Mouse (Mus musculus) liver, embryonic 15.5 days (tissue): ENCODE data around the gene Impdh1. TPM values are rescaled to one million over a fixed set of nuclear protein-coding genes. Genes with fewer than 3 reads are reported as not detected.

Experiments
- ATAC-seq: fragments of 200-750 bp; cut with Nextera tagmentation; 2 replicates; pipeline ENCODE4 v1.8.0; 2017; ENCODE audit warnings: moderate number of reproducible peaks, mild to moderate bottlenecking, moderate library complexity; ENCODE audit not compliant: insufficient read depth
- H3K27ac ChIP-seq: fragments of 300-500 bp; sonication (generic); replicated peaks from 2 replicates; pipeline ENCODE4 v1.5.1; 2015; ENCODE audit warnings: mild to moderate bottlenecking, inconsistent platforms
- H3K27me3 ChIP-seq: fragments of 300-500 bp; sonication (generic); 2 replicates; pipeline ENCODE4 v1.6.1; 2015; ENCODE audit warnings: mild to moderate bottlenecking, inconsistent platforms
- H3K36me3 ChIP-seq: fragments of 300-500 bp; sonication (generic); replicated peaks from 2 replicates; pipeline ENCODE4 v1.6.1; 2015; ENCODE audit warnings: moderate library complexity, mild to moderate bottlenecking, inconsistent platforms
- H3K4me1 ChIP-seq: fragments of 300-500 bp; sonication (generic); replicated peaks from 2 replicates; pipeline ENCODE4 v1.6.1; 2015; ENCODE audit warnings: inconsistent platforms
- H3K4me2 ChIP-seq: fragments of 300-500 bp; sonication (generic); 2 replicates; pipeline ENCODE4 v1.6.1; 2015; ENCODE audit warnings: moderate library complexity, mild to moderate bottlenecking, inconsistent platforms
- H3K4me3 ChIP-seq: fragments of 300-500 bp; sonication (generic); replicated peaks from 2 replicates; pipeline ENCODE4 v1.5.1; 2015; ENCODE audit warnings: mild to moderate bottlenecking, inconsistent platforms
- H3K9ac ChIP-seq: fragments of 300-500 bp; sonication (generic); 2 replicates; pipeline ENCODE4 v1.6.1; 2015; ENCODE audit warnings: moderate library complexity, mild to moderate bottlenecking, inconsistent platforms
- H3K9me3 ChIP-seq: fragments of 300-500 bp; sonication (generic); replicated peaks from 2 replicates; pipeline ENCODE4 v1.6.1; 2016; ENCODE audit warnings: inconsistent platforms
- WGBS: fragments of 180-500 bp; shearing (Covaris S2); methylation state at CpG from one replicate; pipeline ENCODE4 v1.1.7; 2015; ENCODE audit warnings: mixed read lengths; ENCODE audit not compliant: insufficient replicate concordance; 5-methylcytosine and 5-hydroxymethylcytosine counted together
- polyA plus RNA-seq: library from polyadenylated mRNA; unstranded; fragments of >200 nt; fragmentation: Nextera tagmentation; extraction: Ambion mirVana; gene quantifications from 2 replicates; pipeline ENCODE4 v1.2.1, GENCODE M21; 2015

Impdh1 gene
- polyA plus RNA-seq, 1 experiment from 2014 or later: 8.0 TPM

DNA sequence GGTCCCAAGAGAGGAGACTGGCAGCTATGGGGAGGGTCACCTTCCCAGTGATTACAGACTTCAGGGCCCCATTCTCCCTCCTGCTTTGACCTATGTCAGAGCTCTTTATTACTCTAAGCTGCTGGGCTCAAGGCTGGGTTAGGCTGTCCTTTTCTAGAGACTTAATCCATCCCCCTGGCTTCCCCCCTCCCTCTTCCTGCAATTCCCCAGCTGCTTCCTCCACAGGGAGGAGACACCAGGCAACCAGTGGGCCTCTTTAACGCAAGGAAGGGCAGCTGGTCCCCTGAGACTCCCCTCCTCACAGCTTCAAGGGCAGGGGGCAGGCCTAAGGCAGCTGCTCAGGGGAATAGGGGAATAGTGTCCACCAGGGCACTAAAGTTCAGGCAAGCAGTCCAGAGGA lies 1.9 kb downstream of the Impdh1 start:
- no peaks in the 10 kb centered on the region for H3K9me3 ChIP-seq
- no peak overlapping the region for H3K9ac ChIP-seq
- no peak overlapping the region for H3K4me3 ChIP-seq
- 0 out of 2 replicates have a peak overlapping the region, but pooled peaks have one; percentile 88 for H3K4me2 ChIP-seq
- H3K36me3 ChIP-seq: no peaks in the 10 kb centered on the region
- 13% methylated on average over 1 of the region's 1 CpGs for WGBS
- peaks cover 38% of the 10 kb centered on the region for H3K4me1 ChIP-seq
- H3K27me3 ChIP-seq: peaks cover 59% of the 10 kb centered on the region
- no peak for ATAC-seq
- H3K27ac ChIP-seq: no peak overlapping the region

DNA sequence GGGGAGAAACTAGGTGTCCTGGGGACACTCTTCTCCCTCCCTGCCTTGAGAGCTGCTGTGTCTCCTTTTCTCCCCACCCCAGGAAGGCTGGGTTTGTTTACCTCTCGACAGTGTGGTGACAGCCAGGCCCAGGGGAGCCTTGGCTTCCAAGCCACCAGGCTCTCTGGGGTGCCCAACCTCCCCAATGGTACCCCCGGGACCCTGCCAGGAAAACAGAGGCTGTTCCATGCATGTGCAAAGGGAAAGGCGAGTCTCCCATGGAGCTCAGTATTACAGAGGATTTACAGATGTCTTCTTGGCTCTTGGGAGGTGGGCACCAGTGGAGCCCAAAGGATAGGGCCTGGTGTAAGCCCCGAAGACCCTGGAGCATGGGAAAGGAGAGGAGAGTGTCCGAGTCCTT lies 2.7 kb downstream of the Impdh1 start:
- Histone ChIP-seq H3K27me3 (peaks cover 59% of the 10 kb centered on the region), H3K36me3 (no peaks in the 10 kb centered on the region)
- 53% methylated on average over 5 of the region's 5 CpGs for WGBS

GRCm38 (mm10) chr6:29211806-29212492 lies 4.2 kb downstream of the Impdh1 start:
- H3K27ac ChIP-seq: no peak overlapping the region
- ATAC-seq: peak; percentile 59

More for the DNA sequence above, 2.7 kb downstream of the Impdh1 start:
- ATAC-seq: no peak
- Histone ChIP-seq H3K4me2 (no peak overlapping the region), H3K9me3 (no peaks in the 10 kb centered on the region), H3K9ac (no peak overlapping the region), H3K4me3 (no peak overlapping the region), H3K27ac (no peak overlapping the region), H3K4me1 (peaks cover 38% of the 10 kb centered on the region)

GRCm38 (mm10) chr6:29211146-29211545 lies 5.0 kb downstream of the Impdh1 start:
- no peaks in the 10 kb centered on the region for H3K36me3 ChIP-seq

More at GRCm38 (mm10) chr6:29211806-29212492, 4.2 kb downstream of the Impdh1 start:
- peak overlapping the region; percentile 60 for H3K4me3 ChIP-seq
- peak overlapping the region; percentile 86 for H3K4me2 ChIP-seq
- under 1% methylated on average over 63 of the region's 66 CpGs for WGBS
- peaks cover 38% of the 10 kb centered on the region for H3K4me1 ChIP-seq
- no peaks in the 10 kb centered on the region for H3K36me3 ChIP-seq
- H3K9ac ChIP-seq: peak overlapping the region; percentile 46; the same call in 1 of the 2 replicates
- H3K9me3 ChIP-seq: no peaks in the 10 kb centered on the region
- H3K27me3 ChIP-seq: peaks cover 59% of the 10 kb centered on the region

DNA sequence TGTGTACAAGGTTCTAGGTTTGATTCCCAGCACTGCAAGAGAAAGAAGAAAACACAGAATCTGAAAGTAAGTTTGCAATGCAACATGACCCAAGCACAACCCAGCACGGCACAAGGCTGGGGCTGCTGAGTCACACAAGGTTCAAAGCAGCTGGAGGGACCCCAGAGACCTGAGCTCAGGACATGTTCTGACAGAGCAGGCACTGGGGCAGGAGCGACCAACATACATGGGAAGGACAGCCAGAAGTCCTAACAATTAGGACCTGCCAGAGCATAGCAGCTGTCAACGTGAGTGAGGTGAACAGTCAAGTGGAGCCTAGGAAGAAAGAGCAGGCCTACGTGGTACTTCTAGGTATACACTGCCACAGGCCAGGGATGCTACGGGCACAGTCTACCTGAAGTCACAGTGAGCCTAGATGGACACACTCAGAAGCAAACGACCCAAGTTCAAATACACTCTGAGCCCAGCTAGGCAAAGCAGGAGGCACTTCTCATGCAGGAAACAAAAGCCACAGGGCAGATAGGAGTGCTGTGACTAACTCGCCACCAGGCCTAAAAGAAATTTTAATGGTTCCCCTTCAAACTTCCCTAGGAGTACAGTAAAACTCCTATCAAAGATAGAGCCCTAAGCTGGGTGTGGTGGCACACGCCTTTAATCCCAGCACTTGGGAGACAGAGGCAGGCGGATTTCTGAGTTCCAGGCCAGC lies 5.8 kb downstream of the Impdh1 start:
- no peak overlapping the region for H3K27ac ChIP-seq
- no peak overlapping the region for H3K9ac ChIP-seq
- ATAC-seq: no peak
- no peaks in the 10 kb centered on the region for H3K36me3 ChIP-seq
- H3K4me2 ChIP-seq: no peak overlapping the region
- H3K4me3 ChIP-seq: no peak overlapping the region
- H3K4me1 ChIP-seq: peaks cover 27% of the 10 kb centered on the region
- 57% methylated on average over 9 of the region's 9 CpGs for WGBS
- H3K9me3 ChIP-seq: no peaks in the 10 kb centered on the region
- peaks cover 45% of the 10 kb centered on the region for H3K27me3 ChIP-seq

More at GRCm38 (mm10) chr6:29211146-29211545, 5.0 kb downstream of the Impdh1 start:
- H3K4me3 ChIP-seq: peak overlapping the region; percentile 60
- H3K4me1 ChIP-seq: peaks cover 34% of the 10 kb centered on the region
- H3K27ac ChIP-seq: no peak overlapping the region
- H3K27me3 ChIP-seq: peaks cover 52% of the 10 kb centered on the region
- WGBS: 14% methylated on average over 7 of the region's 7 CpGs
- no peak overlapping the region for H3K9ac ChIP-seq
- ATAC-seq: no peak
- H3K9me3 ChIP-seq: no peaks in the 10 kb centered on the region
- H3K4me2 ChIP-seq: peak overlapping the region; percentile 86

- Histone ChIP-seq H3K27ac (no peak overlapping the region), H3K4me1 (peaks cover 15% of the 10 kb centered on the region), H3K9ac (no peak overlapping the region), H3K9me3 (no peaks in the 10 kb centered on the region), H3K27me3 (peaks cover 23% of the 10 kb centered on the region), H3K4me2 (no peak overlapping the region), H3K36me3 (no peaks in the 10 kb centered on the region; the same call in 1 of the 2 replicates), H3K4me3 (no peak overlapping the region)
- ATAC-seq: no peak
- WGBS: 54% methylated on average over 5 of the region's 5 CpGs
Measured at GRCm38 (mm10) chr6:29208178-29208577, 8.0 kb downstream of the Impdh1 start.

DNA sequence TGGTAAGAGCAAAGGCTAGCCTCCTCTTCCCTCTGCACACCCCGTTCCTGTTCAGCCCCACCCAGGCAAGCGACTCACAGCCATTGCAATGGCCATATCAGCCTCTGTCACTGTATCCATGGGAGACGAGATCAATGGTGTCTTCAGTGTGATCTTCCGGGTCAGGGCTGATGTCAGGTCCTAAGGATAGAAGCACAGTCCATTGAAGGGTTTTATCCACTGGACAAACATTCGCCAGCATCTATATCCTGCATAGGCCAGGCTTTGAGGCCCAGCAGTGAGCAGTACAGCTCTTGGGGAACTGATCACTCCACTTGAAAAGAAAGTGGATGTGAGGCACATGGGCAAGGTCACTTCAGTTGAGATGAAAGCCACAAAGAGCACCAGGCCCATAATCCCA lies 9.1 kb downstream of the Impdh1 start:
- H3K9me3 ChIP-seq: no peaks in the 10 kb centered on the region
- no peak overlapping the region for H3K4me2 ChIP-seq
- peaks cover 11% of the 10 kb centered on the region for H3K27me3 ChIP-seq
- H3K9ac ChIP-seq: no peak overlapping the region
- WGBS: 65% methylated on average over 5 of the region's 5 CpGs
- no peaks in the 10 kb centered on the region; the same call in 1 of the 2 replicates for H3K36me3 ChIP-seq
- no peak overlapping the region for H3K27ac ChIP-seq
- ATAC-seq: no peak
- no peak overlapping the region for H3K4me3 ChIP-seq
- peaks cover 9% of the 10 kb centered on the region for H3K4me1 ChIP-seq

DNA sequence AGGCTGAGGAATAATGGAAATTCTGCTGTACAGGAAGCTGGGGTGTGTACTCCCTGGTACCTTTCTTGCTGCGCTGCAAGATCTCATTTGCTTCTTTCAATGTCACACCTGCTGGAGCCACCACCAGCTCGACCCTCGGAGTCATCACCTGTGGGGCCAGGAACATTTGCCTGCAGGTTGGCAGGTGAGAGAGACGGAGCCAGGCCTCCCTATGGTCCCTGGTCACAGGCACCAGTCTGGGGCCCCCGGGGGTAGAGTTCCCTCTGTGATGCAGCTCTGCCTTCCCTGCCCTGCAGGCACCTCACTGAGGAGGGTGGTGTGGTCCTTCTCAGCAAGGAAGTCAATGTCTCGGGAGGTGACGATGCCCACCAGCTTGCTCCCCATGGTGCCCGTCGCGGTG lies 10.2 kb downstream of the Impdh1 start:
- no peak overlapping the region for H3K27ac ChIP-seq
- ATAC-seq: no peak
- H3K9ac ChIP-seq: no peak overlapping the region
- WGBS: 77% methylated on average over 10 of the region's 10 CpGs
- no peak overlapping the region for H3K4me2 ChIP-seq
- H3K9me3 ChIP-seq: no peaks in the 10 kb centered on the region
- no peaks in the 10 kb centered on the region for H3K4me1 ChIP-seq
- peaks cover under 1% of the 10 kb centered on the region; the same call in 1 of the 2 replicates for H3K27me3 ChIP-seq
- no peak overlapping the region for H3K4me3 ChIP-seq
- H3K36me3 ChIP-seq: no peaks in the 10 kb centered on the region; the same call in 1 of the 2 replicates

GRCm38 (mm10) chr6:29204932-29205614 lies 11.1 kb downstream of the Impdh1 start:
- ATAC-seq: no peak
- Histone ChIP-seq H3K4me1 (no peaks in the 10 kb centered on the region), H3K9ac (no peak overlapping the region), H3K4me2 (no peak overlapping the region), H3K4me3 (no peak overlapping the region), H3K27ac (no peak overlapping the region), H3K27me3 (0 out of 2 replicates have a peak, but pooled peaks cover 3% of the 10 kb centered on the region), H3K36me3 (no peaks in the 10 kb centered on the region; the same call in 1 of the 2 replicates), H3K9me3 (no peaks in the 10 kb centered on the region)
- 46% methylated on average over 15 of the region's 15 CpGs for WGBS

- H3K27me3 ChIP-seq: 0 out of 2 replicates have a peak, but pooled peaks cover 7% of the 10 kb centered on the region
- no peak overlapping the region for H3K4me2 ChIP-seq
- H3K36me3 ChIP-seq: no peaks in the 10 kb centered on the region; the same call in 1 of the 2 replicates
- no peak for ATAC-seq
- no peak overlapping the region for H3K27ac ChIP-seq
- no peak overlapping the region for H3K4me3 ChIP-seq
- 54% methylated on average over 6 of the region's 6 CpGs for WGBS
- H3K4me1 ChIP-seq: no peaks in the 10 kb centered on the region
- H3K9ac ChIP-seq: no peak overlapping the region
- H3K9me3 ChIP-seq: no peaks in the 10 kb centered on the region
Measured at GRCm38 (mm10) chr6:29203861-29204585, 12.1 kb downstream of the Impdh1 start.
